Mouse (Mus musculus) lung, embryonic 16.5 days (tissue): ENCODE data around the gene Cep135. TPM values are rescaled to one million over a fixed set of nuclear protein-coding genes. Genes with fewer than 3 reads are reported as not detected.

Experiments
- ATAC-seq: fragments of 200-750 bp; cut with Nextera tagmentation; 2 replicates; pipeline ENCODE4 v1.8.0; 2017; ENCODE audit warnings: low read depth, mild to moderate bottlenecking, moderate library complexity
- H3K27ac ChIP-seq: fragments of 300-500 bp; sonication (generic); 2 replicates; pipeline ENCODE4 v1.5.1; 2014; ENCODE audit warnings: mild to moderate bottlenecking, control low read depth, low read length
- H3K27me3 ChIP-seq: fragments of 300-500 bp; sonication (generic); 2 replicates; pipeline ENCODE4 v1.6.1; 2014; ENCODE audit warnings: low read depth, low read length, mixed read lengths; ENCODE audit not compliant: control insufficient read depth, insufficient read depth
- H3K36me3 ChIP-seq: fragments of 300-500 bp; sonication (generic); 2 replicates; pipeline ENCODE4 v1.6.1; 2014; ENCODE audit warnings: low read length; ENCODE audit not compliant: control insufficient read depth, insufficient read depth
- H3K4me1 ChIP-seq: fragments of 300-500 bp; sonication (generic); replicated peaks from 2 replicates; pipeline ENCODE4 v1.6.1; 2014; ENCODE audit warnings: low read length, mixed read lengths; ENCODE audit not compliant: control insufficient read depth, insufficient read depth
- H3K4me2 ChIP-seq: fragments of 300-500 bp; sonication (generic); 2 replicates; pipeline ENCODE4 v1.6.1; 2014; ENCODE audit warnings: low read depth, low read length, control low read depth
- H3K4me3 ChIP-seq: fragments of 300-500 bp; sonication (generic); 2 replicates; pipeline ENCODE4 v1.5.1; 2014; ENCODE audit warnings: mild to moderate bottlenecking, low read length, control low read depth
- H3K9ac ChIP-seq: fragments of 300-500 bp; sonication (generic); 2 replicates; pipeline ENCODE4 v1.6.1; 2014; ENCODE audit warnings: low read length, control low read depth
- H3K9me3 ChIP-seq: fragments of 300-500 bp; sonication (generic); 2 replicates; pipeline ENCODE4 v1.6.1; 2016; ENCODE audit warnings: low read length; ENCODE audit not compliant: control insufficient read depth
- WGBS: fragments of 180-500 bp; shearing (Covaris S2); extraction: QIAGEN DNeasy Blood & Tissue Kit; methylation state at CpG from one replicate; pipeline ENCODE4 v1.1.7; 2014; 5-methylcytosine and 5-hydroxymethylcytosine counted together
- polyA plus RNA-seq: library from polyadenylated mRNA; unstranded; fragments of >200 nt; fragmentation: Nextera tagmentation; extraction: Ambion mirVana; gene quantifications from 2 replicates; pipeline ENCODE4 v1.2.1, GENCODE M21; 2015

The Cep135 gene
- polyA plus RNA-seq, 1 experiment from 2014 or later, result 8.0 TPM

DNA sequence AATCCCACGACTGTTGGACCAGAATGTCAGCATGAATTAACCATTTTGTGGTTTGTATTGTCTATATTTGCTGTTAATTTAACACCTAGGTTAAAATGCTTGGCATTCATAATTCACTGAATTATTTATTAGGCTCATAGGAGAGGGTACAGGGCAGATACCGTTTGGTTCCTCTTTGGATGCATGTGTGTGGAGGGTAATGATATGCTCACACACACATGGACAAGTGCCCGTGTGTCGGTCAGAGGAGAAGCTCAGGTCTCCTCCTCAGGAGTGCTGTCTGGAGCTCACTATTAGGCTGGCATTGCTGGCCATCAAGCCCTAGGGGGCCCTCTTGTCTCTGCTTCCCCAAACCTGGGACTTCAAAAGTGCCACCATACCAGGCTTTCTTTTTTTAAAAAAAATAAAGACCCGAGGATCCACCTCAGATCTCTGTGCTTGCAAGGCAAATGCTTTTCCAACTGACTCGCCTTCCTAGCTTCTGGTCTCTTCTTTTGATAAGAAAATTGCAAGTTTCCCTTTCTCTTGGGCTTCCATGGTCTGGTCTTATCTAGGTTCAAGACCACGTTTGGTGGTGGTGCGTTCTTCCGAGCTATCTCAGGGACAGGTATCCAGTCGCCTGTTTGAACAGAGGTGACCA, 99.6 kb downstream of the Cep135 start:
- WGBS, result 82% methylated on average over 10 of the region's 10 CpGs
- H3K27ac ChIP-seq, result no peak overlapping the region
- no peaks in the 10 kb centered on the region for H3K36me3 ChIP-seq
- H3K9ac ChIP-seq, result no peak overlapping the region
- H3K27me3 ChIP-seq, result no peaks in the 10 kb centered on the region
- H3K4me3 ChIP-seq, result no peak overlapping the region
- no peak overlapping the region for H3K4me2 ChIP-seq
- ATAC-seq, result no peak
- H3K9me3 ChIP-seq, result no peaks in the 10 kb centered on the region
- no peaks in the 10 kb centered on the region for H3K4me1 ChIP-seq

DNA sequence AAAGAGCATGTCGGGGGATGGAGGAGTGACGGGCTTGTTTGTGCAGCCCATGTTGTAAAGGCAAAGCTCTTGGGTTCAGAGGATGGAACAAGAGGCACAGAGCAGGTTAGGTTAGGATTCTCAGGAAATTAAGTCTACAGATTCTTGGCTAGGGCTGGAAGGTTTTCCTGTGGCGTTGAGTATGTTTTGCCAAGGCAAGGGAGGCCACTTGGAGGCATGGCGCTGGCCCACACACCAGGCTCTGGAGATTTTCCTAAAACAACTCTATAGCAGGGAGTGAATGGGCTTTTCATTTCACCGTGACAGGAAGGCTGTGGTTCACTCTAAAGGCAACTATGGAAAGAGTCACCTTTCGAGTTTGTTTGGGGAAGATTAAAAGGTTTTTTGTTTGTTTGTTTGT, 100.1 kb downstream of the Cep135 start:
- WGBS, result 82% methylated on average over 6 of the region's 6 CpGs
- Histone ChIP-seq H3K9me3 (no peaks in the 10 kb centered on the region), H3K27me3 (no peaks in the 10 kb centered on the region), H3K36me3 (no peaks in the 10 kb centered on the region), H3K27ac (no peak overlapping the region), H3K4me1 (no peaks in the 10 kb centered on the region), H3K4me3 (no peak overlapping the region), H3K4me2 (no peak overlapping the region), H3K9ac (no peak overlapping the region)
- ATAC-seq, result no peak

GRCm38 (mm10) chr5:76690177-76690593, 101.7 kb downstream of the Cep135 start:
- H3K9me3 ChIP-seq, result no peaks in the 10 kb centered on the region
- H3K27me3 ChIP-seq, result no peaks in the 10 kb centered on the region
- H3K36me3 ChIP-seq, result no peaks in the 10 kb centered on the region
- ATAC-seq, result no peak
- H3K9ac ChIP-seq, result no peak overlapping the region
- H3K27ac ChIP-seq, result no peak overlapping the region
- no peak overlapping the region for H3K4me2 ChIP-seq
- WGBS, result 49% methylated on average over 5 of the region's 5 CpGs
- no peak overlapping the region for H3K4me3 ChIP-seq
- no peaks in the 10 kb centered on the region for H3K4me1 ChIP-seq

DNA sequence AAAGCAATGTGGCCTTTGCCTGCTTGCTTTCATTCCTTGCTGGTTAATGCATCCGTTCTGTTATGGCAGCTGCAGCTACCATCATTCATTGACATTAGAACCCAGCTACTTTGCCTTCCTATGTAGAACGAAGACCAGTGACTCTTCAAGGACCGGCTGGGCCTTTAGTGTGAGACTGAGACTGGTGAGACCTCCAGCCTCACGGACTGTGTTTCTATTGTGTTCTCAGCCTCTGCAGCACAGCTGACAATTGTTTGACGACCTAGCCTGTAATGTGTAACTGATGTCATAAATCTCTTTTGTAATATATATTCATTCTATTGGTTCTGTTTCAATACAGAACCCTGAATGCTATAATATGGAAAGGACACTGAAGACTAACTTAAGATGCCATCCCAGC, 102.8 kb downstream of the Cep135 start:
- Histone ChIP-seq H3K4me3 (no peak overlapping the region), H3K36me3 (no peaks in the 10 kb centered on the region), H3K27ac (no peak overlapping the region), H3K9me3 (no peaks in the 10 kb centered on the region), H3K4me1 (no peaks in the 10 kb centered on the region), H3K4me2 (no peak overlapping the region), H3K27me3 (no peaks in the 10 kb centered on the region), H3K9ac (no peak overlapping the region)
- ATAC-seq, result no peak
- 87% methylated on average over 5 of the region's 5 CpGs for WGBS

GRCm38 (mm10) chr5:76691706-76692424, 103.4 kb downstream of the Cep135 start:
- H3K4me2 ChIP-seq, result no peak overlapping the region
- no peaks in the 10 kb centered on the region for H3K36me3 ChIP-seq
- no peaks in the 10 kb centered on the region for H3K27me3 ChIP-seq
- H3K9ac ChIP-seq, result no peak overlapping the region
- H3K9me3 ChIP-seq, result no peaks in the 10 kb centered on the region
- H3K4me3 ChIP-seq, result no peak overlapping the region
- 52% methylated on average over 12 of the region's 12 CpGs for WGBS
- no peak for ATAC-seq
- H3K27ac ChIP-seq, result no peak overlapping the region
- no peaks in the 10 kb centered on the region for H3K4me1 ChIP-seq

Other genes with a start within 250 kb of the Cep135 start
- gene Nmu, start 224.9 kb upstream of the Cep135 start, polyA plus RNA-seq, result 0.26 and 0.57 TPM in 2 replicates
- not detected in 2 replicates for gene Gm7271, start 104.7 kb upstream of the Cep135 start, polyA plus RNA-seq
- gene Exoc1, start 59.4 kb upstream of the Cep135 start, polyA plus RNA-seq, result 33.1 and 34.3 TPM in 2 replicates
- gene C530008M17Rik, start 67.8 kb downstream of the Cep135 start, polyA plus RNA-seq, result 8.6 and 9.5 TPM in 2 replicates